Mouse (Mus musculus) common myeloid progenitor, adult 5-6 weeks (primary cell): ENCODE results near the gene Cdkal1. TPM values are rescaled to one million over a fixed set of nuclear protein-coding genes. Genes with fewer than 3 reads are reported as not detected.

Experiments
- ATAC-seq: replicated peaks from 2 replicates; pipeline ENCODE4 v1.8.0; 2016; ENCODE audit warnings: low read depth, mild to moderate bottlenecking, moderate TSS enrichment, inconsistent platforms; ENCODE audit not compliant: poor library complexity, severe bottlenecking
- total RNA-seq: library from RNA; stranded (forward); fragments of 200-1000, 187-1606 nt; gene quantifications from 2 replicates; pipeline ENCODE4 v1.2.3, GENCODE M21; 2017

The Cdkal1 gene
- total RNA-seq, 1 experiment from 2014 or later = 62.7 TPM

DNA sequence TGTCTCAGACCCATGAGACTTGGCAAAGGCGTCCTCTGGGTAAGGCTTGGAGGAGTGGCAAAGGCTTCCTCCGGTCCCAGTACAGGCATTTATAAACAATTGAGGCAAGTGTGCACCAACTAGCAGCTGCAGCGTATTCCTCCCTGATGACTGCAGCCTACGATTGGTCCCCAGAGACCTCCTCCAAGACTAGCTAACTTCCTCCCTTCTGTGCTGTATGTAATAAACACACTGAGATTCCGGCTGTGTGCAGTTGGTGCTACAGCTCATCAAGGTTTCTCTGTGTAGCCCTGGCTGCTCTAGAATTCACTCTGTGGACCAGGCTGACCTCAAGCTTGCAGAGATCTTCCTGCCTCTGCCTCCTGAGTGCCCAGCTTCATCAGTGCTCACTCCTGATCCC lies 630.7 kb downstream of the Cdkal1 start:
- no peak for ATAC-seq

DNA sequence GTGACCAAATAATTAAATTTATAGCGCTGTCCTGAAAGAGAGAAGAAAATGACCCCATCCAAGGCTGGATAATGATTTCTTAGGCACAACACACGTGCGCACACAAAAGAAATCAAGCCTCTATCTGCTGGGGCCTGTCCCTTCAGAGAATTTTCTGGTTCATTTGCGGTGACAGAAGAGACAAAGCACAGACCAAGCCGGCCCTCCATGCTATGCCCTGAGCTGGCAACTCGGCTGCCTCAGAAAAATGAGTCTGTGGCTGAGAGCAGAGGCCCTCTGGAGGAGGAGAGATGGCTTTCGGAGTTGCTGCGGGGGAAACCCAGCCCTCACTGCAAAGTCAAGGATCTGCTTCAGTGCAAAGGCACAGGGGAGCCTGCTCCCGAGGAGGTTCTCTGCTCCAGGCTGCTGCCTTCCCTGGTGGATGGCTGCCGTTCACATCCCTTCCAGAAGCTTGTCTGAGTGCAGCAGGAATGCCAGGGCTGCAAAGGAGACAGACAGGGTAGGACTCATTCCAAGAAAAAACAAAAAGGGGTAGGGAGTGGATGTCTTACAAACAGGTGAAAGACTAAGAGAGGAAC lies 633.1 kb downstream of the Cdkal1 start:
- ATAC-seq = no peak

DNA sequence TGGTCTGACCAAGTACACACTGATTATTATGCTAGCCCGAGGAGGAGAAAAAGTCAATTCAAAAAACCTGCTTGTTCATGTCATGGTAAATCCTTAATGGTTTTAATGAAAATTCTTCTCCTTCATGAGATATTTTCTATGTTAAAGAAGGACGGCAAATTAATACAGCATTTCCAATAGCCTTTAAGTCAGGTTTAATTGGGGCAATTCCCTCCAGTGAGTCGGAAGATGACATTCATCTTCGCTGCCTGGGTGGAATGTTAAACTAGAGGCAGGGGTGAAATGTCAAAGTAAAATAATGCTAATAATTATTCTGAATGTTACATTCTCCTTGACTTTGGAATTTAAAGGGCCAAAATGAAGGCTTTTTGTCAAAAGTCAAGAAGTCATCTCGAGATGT lies 633.8 kb downstream of the Cdkal1 start:
- no peak for ATAC-seq

DNA sequence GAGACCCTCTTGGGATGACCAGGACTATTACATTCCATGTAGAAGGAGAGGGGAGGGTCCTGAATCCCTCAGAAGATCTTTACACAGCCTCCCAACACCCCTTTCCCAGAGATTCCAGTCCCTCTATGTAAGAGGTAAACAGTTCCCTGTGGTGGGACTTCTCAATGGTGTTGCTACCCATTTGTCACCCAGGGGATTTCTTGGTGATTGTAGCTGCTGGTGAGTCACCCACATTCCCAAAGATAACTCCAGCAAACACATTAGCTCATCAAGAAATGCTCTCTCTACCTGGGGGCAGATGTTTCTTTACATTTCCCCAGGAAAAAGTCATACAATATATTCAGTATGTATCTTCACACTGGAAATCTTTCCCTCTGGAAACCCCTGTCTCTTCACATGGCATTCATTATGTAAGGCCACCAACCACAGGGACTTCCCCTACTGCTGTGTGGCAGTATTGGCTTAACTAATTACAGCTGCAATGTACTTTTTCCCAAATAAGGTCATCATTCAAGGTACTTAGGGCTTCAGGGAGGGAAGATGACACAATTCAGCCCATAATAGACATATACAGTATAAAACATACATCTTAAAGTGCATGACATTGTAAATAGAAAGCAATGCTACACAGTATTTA lies 636.8 kb downstream of the Cdkal1 start:
- ATAC-seq = no peak

DNA sequence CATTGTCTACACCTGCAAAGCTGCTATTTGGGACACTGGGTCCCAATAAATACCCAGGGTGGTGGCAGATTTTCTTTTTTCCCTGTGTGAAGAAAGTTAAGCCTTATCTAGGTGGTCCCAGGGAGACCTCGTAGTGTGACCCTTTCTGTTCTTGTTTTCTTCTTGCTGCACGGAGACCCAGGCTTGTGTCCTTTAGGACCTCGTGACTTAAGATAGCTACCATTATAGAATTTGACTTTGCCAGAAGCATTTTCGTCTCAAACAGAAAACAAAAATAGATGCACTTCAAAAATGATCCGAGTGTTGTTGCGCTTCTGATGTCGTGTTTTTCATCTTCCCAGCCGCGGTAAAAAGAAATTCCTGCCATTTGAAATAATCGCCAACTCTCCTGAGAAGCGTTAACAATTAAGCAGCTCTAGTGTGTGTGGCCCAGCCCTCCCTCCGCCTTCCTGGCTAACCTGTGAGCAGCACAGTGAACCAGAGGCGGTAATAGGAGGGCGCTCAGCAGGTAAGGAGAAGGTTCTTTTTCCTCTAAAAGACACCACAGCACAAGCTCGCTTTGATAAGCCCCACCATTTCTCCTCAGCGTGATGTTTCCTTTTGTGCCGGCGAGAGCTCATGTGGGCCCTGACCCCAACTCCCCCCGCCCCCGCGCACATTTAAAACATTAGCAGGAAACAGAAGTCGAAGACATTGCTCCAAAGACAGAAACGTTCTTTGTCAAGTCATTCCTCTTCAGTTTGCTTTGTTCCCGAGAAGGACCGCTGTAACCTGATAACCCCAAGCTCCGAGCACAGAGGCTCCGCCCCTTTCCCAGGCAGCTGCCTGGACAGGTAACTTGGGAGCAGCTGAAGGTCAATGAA lies 645.1 kb downstream of the Cdkal1 start:
- peak; percentile 84 for ATAC-seq

DNA sequence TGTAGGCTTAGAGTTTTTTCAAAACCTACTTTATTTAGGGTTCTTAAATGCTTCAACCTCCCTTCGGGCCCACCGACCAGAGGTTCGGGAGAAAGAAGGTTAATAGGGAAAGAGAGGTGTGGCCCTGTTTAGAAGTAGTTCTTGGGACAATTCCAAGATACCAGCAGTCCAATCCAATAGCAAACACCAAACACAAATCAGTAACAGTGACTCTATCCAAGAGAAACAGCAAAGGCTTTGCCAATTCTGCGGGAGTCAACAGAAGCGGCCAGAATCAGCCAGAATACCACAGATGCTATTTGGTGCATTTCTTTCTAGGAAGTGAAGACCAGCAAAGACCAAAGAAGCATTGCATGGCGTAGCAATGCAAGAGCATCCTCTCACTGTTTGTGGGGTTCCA lies 646.7 kb downstream of the Cdkal1 start:
- no peak for ATAC-seq

DNA sequence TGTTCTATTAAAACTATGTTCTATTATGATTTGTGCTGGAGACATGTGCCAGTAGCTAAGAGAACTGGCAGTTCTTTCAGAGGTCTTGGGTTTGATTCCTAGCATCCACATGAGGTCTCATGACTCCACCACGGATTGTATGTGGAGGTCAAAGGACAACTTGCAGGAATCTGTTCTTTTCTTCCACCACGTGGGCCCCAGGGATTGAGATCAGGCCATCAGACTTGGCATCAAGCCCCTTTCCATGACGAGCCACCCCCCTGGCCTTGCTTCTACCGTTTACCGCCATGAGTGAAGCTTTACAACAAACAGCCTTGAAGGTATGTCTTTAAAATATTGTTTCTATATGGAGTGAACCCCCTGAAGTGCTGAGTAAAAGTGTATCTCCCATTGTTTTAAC lies 651.6 kb downstream of the Cdkal1 start:
- no peak for ATAC-seq

DNA sequence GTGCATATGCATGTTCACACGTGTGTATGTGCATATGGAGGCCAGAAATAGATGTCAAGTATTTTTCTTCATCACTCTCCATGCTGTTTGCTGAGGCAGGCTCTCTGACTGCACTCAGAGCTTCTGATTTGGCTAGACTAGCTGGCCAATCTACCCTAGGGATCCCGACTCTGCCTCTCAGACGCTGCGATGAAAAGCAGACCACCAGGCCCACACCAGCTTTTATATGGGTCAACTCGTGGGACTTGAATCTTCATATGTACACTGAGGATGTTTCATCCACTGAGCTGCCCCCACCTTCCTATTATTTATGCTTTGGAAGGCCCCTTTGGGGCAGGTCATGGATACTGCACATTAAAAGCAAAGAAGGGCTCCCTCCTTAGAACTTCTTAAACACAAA lies 652.0 kb downstream of the Cdkal1 start:
- ATAC-seq = no peak

DNA sequence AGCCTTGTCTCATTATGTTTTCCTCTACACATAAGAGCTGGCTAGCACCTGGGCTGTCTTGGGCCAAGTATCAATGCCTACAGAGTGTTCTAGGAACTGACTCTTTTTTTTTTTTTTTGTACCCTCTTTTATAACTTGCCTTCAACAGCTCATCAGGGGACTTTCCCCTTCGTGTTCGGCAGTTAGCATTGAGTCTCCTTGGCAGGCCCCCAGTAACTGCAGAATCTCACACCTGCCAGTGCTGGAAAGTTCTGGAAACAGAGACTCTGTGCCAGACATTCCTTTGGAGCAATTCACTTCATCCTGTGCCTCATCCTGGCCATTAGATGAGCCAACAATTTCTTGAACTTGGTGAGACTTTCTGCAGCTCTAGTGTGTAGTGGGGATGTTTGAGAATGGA lies 652.9 kb downstream of the Cdkal1 start:
- ATAC-seq = no peak

DNA sequence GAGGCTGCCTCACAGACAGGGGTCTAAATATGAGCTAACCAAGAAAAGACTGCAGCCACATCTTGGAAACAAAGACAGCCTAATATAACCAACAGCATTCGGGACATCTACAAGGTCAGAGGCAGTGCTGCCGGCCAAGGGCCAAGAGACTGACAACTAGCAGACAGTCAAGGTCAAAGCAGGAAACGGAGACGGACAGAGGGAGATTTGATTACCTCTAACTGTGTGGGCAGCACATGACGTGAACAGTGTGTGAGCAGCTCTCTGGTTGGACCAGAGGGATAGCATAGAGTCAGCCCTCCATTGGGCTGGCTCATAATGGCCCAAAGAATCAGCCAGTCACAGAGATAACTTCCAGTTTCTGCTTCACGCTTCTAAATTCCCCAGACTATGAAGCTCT lies 655.8 kb downstream of the Cdkal1 start:
- no peak for ATAC-seq

DNA sequence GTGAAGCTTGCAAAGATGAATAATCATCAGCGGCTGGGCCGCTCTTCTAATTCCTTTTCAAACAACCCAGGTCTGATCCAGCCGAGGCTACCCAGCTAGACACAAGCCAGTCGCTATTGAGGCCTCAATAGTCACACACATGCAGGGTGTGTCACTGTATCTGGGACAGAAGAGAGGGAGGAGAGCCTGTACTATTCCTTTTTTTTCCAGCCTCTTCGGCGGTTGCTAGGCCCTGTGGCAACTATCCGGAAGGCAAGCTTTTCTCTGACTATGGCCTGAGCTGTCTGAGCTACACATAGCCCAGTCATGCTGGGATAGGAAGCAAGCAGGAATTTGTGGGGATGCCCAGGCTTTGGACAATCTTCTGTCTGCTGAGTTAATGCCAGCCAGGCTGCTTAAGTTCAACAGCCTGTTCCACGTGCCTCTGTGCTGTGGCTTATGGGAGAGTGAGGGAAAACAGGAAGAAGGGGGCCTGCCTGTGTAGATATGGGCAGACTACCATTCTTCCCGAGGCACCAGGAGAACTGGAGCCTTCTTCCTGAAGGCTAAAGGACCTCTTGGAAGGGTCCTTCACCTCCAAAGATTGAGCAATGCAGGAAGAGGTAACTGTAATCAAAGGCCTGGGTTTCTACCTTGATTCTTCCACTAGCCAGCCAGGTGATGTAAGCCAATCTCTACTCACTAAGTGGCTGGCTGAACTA lies 658.5 kb downstream of the Cdkal1 start:
- no peak for ATAC-seq

DNA sequence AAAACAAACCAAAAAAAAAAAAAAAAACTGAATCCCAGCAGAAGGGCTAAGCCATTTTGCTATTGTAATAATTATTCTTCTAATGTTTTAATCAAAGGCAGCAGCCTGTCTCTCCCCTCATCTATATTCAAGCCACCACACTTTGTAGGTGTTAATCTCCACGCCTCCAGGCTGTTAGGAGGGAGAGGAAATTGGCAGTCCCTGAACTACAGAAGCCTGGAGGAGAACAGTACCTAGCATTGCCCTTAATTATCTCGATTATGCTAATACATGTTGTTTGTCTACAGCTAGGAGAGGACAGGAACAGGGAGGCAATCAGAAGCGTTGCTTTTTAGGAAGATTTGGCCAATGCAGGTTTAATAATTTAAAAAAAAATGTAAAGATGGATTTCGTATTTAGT lies 659.8 kb downstream of the Cdkal1 start:
- ATAC-seq = no peak

DNA sequence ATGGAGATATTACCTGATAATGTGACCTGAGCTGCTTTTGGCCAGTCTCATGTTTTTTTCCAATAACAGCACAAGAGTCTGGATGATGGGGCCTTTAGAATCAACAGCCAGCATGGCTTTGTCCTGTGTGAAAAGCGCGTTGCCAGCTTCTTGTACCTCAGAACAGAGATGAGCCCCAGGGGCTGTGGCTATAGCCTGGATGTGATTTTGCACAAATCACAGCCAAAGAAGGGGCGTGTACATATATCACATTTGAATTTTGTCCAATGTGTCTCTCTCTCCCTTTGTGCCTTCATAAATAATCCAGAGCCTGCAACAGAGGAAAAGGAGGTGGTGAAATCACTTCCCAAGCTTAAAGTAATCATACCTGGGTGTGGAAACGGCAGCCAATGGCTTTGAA lies 660.5 kb downstream of the Cdkal1 start:
- no peak for ATAC-seq

DNA sequence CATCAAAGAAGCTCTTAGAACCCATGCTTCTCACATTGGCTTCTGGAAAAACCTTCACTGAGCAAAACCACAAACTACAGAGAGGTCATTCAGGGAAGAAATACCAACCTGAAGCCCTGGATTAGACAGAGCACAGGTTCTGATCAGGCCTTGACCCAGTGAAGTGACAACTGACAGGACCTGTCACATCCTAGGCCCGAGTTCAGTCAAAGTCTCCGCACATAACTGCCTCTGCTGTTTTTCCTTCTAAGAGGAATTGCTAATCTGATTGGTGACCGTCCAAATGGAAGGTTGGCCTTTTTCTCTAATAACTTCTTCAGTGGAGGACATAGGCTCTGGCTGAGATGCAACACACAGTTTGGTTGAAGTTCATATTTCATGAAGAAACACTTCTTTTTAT lies 662.8 kb downstream of the Cdkal1 start:
- ATAC-seq = no peak

DNA sequence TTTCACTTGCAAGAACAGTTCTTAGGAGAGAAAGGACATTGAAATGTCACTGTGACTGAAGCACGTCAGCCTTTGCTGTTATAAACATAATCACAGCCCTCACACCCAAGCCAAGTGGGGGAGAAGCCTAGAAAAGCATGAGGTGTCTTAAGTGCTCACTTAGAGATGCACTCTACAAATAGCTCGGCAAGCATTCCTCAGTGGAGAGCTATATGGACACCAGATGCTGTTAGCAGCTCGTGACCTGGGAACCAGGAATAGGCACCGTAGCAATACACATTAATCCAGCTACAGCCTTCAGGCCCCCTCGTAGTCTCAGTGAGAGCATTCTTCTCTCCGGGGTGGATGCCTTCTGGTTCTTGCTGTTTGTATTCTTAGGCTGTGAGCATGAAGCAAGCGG lies 664.9 kb downstream of the Cdkal1 start:
- no peak for ATAC-seq

DNA sequence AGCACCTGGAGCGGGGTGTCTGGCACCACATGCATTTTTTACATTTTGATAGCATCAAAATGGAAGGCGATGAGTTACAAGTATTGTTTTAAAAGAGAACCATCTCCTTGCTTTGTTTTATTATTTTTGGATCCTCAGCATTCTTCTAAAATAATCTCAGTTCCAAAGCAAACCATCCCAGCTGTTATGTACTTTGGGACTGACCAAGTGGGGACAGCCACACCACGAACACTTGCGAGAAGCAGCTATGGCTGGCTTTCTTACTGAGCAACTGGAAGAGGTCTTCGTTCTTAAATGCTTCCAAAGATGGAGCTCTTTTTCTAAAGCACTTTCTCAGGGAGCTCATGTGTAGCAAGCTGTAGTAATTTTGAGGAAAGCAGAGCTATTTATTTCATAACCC lies 668.7 kb downstream of the Cdkal1 start:
- ATAC-seq = no peak

DNA sequence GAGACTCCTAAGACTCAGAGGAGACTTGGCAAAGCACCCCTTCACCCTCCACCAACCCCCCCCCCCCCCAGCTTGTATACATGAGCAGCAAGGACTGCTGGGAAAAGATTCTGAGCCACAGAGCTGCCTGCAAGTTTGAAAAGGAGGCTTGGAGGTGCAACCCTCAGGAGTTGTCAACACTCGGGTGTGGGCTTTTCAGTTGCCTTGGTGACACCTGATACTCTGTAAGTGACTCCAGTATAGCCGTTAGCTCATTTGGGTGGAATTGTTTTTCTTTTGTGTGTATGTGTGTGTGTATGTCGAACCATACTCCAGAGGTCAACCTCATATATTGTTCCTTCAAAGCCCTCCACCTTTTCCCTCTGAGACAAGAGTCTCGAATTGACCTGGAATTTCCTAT lies 669.9 kb downstream of the Cdkal1 start:
- no peak for ATAC-seq

DNA sequence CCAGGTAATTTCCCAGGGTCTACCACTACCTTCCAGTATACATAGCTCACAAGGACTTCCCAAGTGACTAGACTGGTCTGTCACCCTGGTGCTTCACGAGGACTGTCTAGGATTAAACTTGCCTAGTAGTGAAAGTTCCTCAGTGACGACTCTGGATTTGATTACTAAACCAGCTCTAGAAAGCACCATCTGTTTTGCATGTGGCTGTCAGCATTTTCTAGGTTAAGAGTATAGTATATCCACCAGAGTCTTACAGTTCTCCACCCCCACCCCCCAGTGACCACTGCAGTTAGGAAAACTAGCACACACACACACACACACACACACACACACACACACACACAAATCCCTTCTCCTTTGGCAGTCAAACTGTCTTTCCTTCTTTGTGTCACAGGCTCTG lies 670.9 kb downstream of the Cdkal1 start:
- ATAC-seq = no peak

DNA sequence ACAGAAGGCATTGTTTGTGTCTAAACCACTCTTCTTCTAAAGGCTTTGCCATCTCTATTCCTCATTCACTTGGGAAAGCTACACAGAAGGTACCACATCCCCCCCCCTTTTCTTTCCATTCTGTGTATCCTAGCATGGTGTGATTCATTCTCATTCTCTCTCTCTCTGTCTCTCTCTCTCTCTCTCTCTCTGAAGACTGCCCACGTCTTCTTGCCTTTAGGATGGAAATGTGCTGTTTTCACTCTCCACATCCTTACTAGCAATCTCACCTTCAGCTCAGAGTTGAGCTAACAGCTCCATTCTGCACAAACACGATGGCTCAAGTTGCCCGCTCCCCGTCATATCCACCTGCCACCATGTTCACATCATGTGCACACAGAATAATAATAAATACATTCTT lies 675.6 kb downstream of the Cdkal1 start:
- ATAC-seq = no peak

DNA sequence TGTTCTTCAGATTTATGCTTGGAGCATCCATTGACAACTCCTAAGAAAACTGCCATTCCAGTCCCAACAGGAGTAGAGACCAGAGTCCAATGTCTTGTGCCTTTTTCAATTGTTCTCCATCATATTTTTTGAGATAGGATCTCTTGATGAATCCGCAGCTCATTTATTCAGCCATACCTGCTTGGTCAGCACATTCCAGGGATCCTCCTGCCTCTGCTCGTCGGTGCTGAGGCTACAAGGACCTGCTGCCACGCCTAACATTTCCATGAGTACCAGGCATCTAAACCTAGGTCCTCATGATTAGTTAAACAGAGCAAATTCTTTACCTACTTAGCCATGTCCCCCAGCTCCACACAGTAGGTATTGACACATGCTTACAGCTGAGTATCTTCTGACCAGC lies 676.2 kb downstream of the Cdkal1 start:
- no peak for ATAC-seq

DNA sequence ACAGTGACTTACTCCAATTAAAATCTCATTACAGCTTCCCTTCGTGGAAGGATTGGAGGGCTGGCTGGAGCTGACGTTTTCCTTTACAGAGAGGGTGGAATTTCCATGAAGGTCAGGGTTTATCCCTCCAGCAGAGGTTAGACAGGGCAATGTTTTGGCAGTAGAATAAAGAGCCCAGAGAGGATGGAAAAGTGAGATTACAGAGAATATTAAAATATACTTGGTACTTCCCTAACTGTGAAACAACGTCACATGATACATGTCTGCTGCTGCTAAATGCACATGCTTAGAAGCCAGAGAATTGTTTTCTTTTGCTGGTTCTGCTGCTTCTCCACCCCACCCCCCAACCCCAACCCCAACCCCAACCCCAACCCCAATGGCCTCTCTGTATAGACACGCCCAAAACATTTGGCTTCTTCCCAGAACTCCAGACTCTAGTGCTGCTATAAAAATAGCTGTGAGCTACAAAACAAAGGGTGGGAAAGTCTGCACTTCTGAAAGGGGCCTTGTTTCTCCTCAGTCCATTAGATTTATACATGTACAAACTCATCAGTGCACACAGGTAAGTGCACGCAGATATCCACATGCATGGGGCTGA lies 677.5 kb downstream of the Cdkal1 start:
- ATAC-seq = no peak
